Mouse (Mus musculus) heart, embryonic 14.5 days (tissue): ENCODE data around the gene Zfp366. TPM values are rescaled to one million over a fixed set of nuclear protein-coding genes. Genes with fewer than 3 reads are reported as not detected.

ENCODE experiments used
- ATAC-seq: fragments of 200-750 bp; cut with Nextera tagmentation; 2 replicates; pipeline ENCODE4 v1.8.0; 2017; ENCODE audit warnings: low read depth, moderate TSS enrichment; ENCODE audit not compliant: insufficient number of reproducible peaks, insufficient read depth, low FRiP score
- H3K27ac ChIP-seq, 2 experiments: fragments of 200-500 bp in 1 of 2; fragments of 300-500 bp in 1 of 2; sonication (generic) in 1 of 2; replicated peaks in 1 of 2; 2 replicates each; pipeline ENCODE4 v1.5.1; 2012 to 2014; ENCODE audit warnings: low read depth in 2 of 2, low read length in 2 of 2, control low read depth in 1 of 2, mild to moderate bottlenecking in 1 of 2, mixed read lengths in 1 of 2; ENCODE audit not compliant: control insufficient read depth in 1 of 2, insufficient read depth in 1 of 2
- H3K27me3 ChIP-seq: fragments of 300-500 bp; sonication (generic); 2 replicates; pipeline ENCODE4 v1.6.1; 2014; ENCODE audit warnings: mild to moderate bottlenecking, low read length, control low read depth; ENCODE audit not compliant: control insufficient read depth, insufficient read depth
- H3K36me3 ChIP-seq: fragments of 300-500 bp; sonication (generic); 2 replicates; pipeline ENCODE4 v1.6.1; 2014; ENCODE audit warnings: mild to moderate bottlenecking, control low read depth, low read length, mixed read lengths; ENCODE audit not compliant: control insufficient read depth, insufficient read depth
- H3K4me1 ChIP-seq, 2 experiments: fragments of 200-500 bp in 1 of 2; fragments of 300-500 bp in 1 of 2; sonication (generic) in 1 of 2; 2 replicates each; pipeline ENCODE4 v1.6.1; 2012 to 2014; ENCODE audit warnings: low read length in 2 of 2, control low read depth in 1 of 2, mixed read lengths in 1 of 2; ENCODE audit not compliant: control insufficient read depth in 2 of 2, insufficient read depth in 2 of 2
- H3K4me2 ChIP-seq: fragments of 300-500 bp; sonication (generic); 2 replicates; pipeline ENCODE4 v1.6.1; 2014; ENCODE audit warnings: mild to moderate bottlenecking, low read length
- H3K4me3 ChIP-seq, 2 experiments: fragments of 200-500 bp in 1 of 2; fragments of 300-500 bp in 1 of 2; sonication (generic) in 1 of 2; 2 replicates each; pipeline ENCODE4 v1.5.1; 2012 to 2014; ENCODE audit warnings: low read length in 2 of 2, mild to moderate bottlenecking in 2 of 2, control low read depth in 1 of 2, low read depth in 1 of 2, moderate library complexity in 1 of 2; ENCODE audit not compliant: control insufficient read depth in 1 of 2, insufficient read depth in 1 of 2
- H3K9ac ChIP-seq: fragments of 300-500 bp; sonication (generic); 2 replicates; pipeline ENCODE4 v1.6.1; 2014; ENCODE audit warnings: mild to moderate bottlenecking, low read length
- H3K9me3 ChIP-seq: fragments of 300-500 bp; sonication (generic); 2 replicates; pipeline ENCODE4 v1.6.1; 2016; ENCODE audit warnings: low read length, control low read depth; ENCODE audit not compliant: control insufficient read depth
- WGBS: fragments of 180-500 bp; shearing (Covaris S2); extraction: QIAGEN DNeasy Blood & Tissue Kit; methylation state at CpG from one replicate; pipeline ENCODE4 v1.1.7; 2014; 5-methylcytosine and 5-hydroxymethylcytosine counted together
- polyA plus RNA-seq: library from polyadenylated mRNA; unstranded; fragments of >200 nt; fragmentation: Nextera tagmentation; extraction: Ambion mirVana; gene quantifications from 2 replicates; pipeline ENCODE4 v1.2.1, GENCODE M21; 2014

The Zfp366 gene
- polyA plus RNA-seq, 1 experiment from 2014 or later = 0.95 TPM

GRCm38 (mm10) chr13:99201647-99202574, 17.3 kb downstream of the Zfp366 start:
- WGBS = 67% methylated on average over 16 of the region's 16 CpGs
- Histone ChIP-seq H3K9me3 (no peaks in the 10 kb centered on the region), H3K4me3 (no peak overlapping the region), H3K4me1 (peaks cover 3 to 6% of the 10 kb centered on the region in 2 experiments; a peak in 3 of 4 replicates), H3K27ac (peak overlapping the region; percentile 52 to 72), H3K4me2 (no peak overlapping the region), H3K36me3 (no peaks in the 10 kb centered on the region), H3K27me3 (no peaks in the 10 kb centered on the region), H3K9ac (no peak overlapping the region)
- no peak for ATAC-seq

GRCm38 (mm10) chr13:99207214-99207613, 22.6 kb downstream of the Zfp366 start:
- H3K4me1 ChIP-seq = peaks cover under 1 to 5% of the 10 kb centered on the region in 2 experiments; a peak in 3 of 4 replicates

GRCm38 (mm10) chr13:99209859-99210258, 25.2 kb downstream of the Zfp366 start:
- H3K4me1 ChIP-seq = peaks cover 0 to 6% of the 10 kb centered on the region in 2 experiments; a peak in 2 of 4 replicates
- no peaks in the 10 kb centered on the region for H3K36me3 ChIP-seq
- no peaks in the 10 kb centered on the region for H3K27me3 ChIP-seq
- ATAC-seq = no peak
- no peak overlapping the region for H3K4me3 ChIP-seq
- H3K4me2 ChIP-seq = no peak overlapping the region
- H3K27ac ChIP-seq = no peak overlapping the region
- H3K9ac ChIP-seq = no peak overlapping the region
- 90% methylated on average over 5 of the region's 5 CpGs for WGBS
- no peaks in the 10 kb centered on the region for H3K9me3 ChIP-seq

More at GRCm38 (mm10) chr13:99207214-99207613, 22.6 kb downstream of the Zfp366 start:
- Histone ChIP-seq H3K36me3 (no peaks in the 10 kb centered on the region), H3K4me2 (no peak overlapping the region), H3K27me3 (no peaks in the 10 kb centered on the region), H3K9me3 (no peaks in the 10 kb centered on the region), H3K27ac (no peak overlapping the region), H3K9ac (no peak overlapping the region), H3K4me3 (no peak overlapping the region)
- 91% methylated on average over 9 of the region's 9 CpGs for WGBS
- no peak for ATAC-seq

- Histone ChIP-seq H3K4me1 (peaks cover 0 to 6% of the 10 kb centered on the region in 2 experiments; a peak in 2 of 4 replicates), H3K4me2 (no peak overlapping the region), H3K9me3 (no peaks in the 10 kb centered on the region), H3K27me3 (no peaks in the 10 kb centered on the region), H3K9ac (no peak overlapping the region), H3K27ac (no peak overlapping the region), H3K4me3 (no peak overlapping the region), H3K36me3 (no peaks in the 10 kb centered on the region)
- ATAC-seq = no peak
- WGBS = 75% methylated on average over 5 of the region's 5 CpGs
Observed at GRCm38 (mm10) chr13:99210837-99211236, 26.2 kb downstream of the Zfp366 start.

GRCm38 (mm10) chr13:99212976-99213375, 28.4 kb downstream of the Zfp366 start:
- Histone ChIP-seq H3K4me2 (peak overlapping the region; percentile 44), H3K9ac (no peak overlapping the region), H3K27ac (0 out of 4 replicates have a peak overlapping the region, but pooled peaks of 1 of the 2 experiments have one; percentile 19), H3K4me3 (no peak overlapping the region), H3K27me3 (no peaks in the 10 kb centered on the region), H3K9me3 (no peaks in the 10 kb centered on the region), H3K4me1 (peaks cover 3 to 7% of the 10 kb centered on the region in 2 experiments; a peak in 3 of 4 replicates), H3K36me3 (no peaks in the 10 kb centered on the region)
- WGBS = 29% methylated on average over 5 of the region's 5 CpGs
- ATAC-seq = no peak

- H3K4me3 ChIP-seq = no peak overlapping the region
- ATAC-seq = no peak
- H3K4me1 ChIP-seq = peaks cover 3 to 8% of the 10 kb centered on the region in 2 experiments; a peak in 3 of 4 replicates
- H3K9me3 ChIP-seq = no peaks in the 10 kb centered on the region
- H3K27ac ChIP-seq = no peak overlapping the region
- H3K4me2 ChIP-seq = no peak overlapping the region
- no peaks in the 10 kb centered on the region for H3K27me3 ChIP-seq
- no peak overlapping the region for H3K9ac ChIP-seq
- no peaks in the 10 kb centered on the region for H3K36me3 ChIP-seq
- WGBS = 77% methylated on average over 2 of the region's 2 CpGs
Observed at GRCm38 (mm10) chr13:99216005-99216404, 31.4 kb downstream of the Zfp366 start.

- Histone ChIP-seq H3K4me1 (peaks cover 3 to 8% of the 10 kb centered on the region in 2 experiments; a peak in 3 of 4 replicates), H3K4me3 (no peak overlapping the region), H3K9ac (no peak overlapping the region), H3K27me3 (no peaks in the 10 kb centered on the region), H3K27ac (peak overlapping the region in 1 of 2 experiments; percentile 48; a peak in 2 of 4 replicates), H3K36me3 (no peaks in the 10 kb centered on the region), H3K4me2 (no peak overlapping the region), H3K9me3 (no peaks in the 10 kb centered on the region)
- peak; percentile 39; the same call in 1 of the 2 replicates for ATAC-seq
- 17% methylated on average over 4 of the region's 4 CpGs for WGBS
Observed at GRCm38 (mm10) chr13:99217984-99218383, 33.4 kb downstream of the Zfp366 start.
